Mouse (Mus musculus): ENCODE results near the gene Mslnl.

GRCm38 (mm10) chr17:25794197-25794596 lies 58.4 kb downstream of the Mslnl start:
- no peak for TF ChIP-seq POLR2A (IDR thresholded peaks at IDR 0.05; ENCODE audit: extremely low read depth, insufficient read depth, low read length)
- TF ChIP-seq CTCF (IDR thresholded peaks at IDR 0.05; ENCODE audit: low read depth, low read length), result no peak

Measured in liver, adult 2 months (tissue).